Mouse (Mus musculus) granulocyte monocyte progenitor cell, adult 5-6 weeks (primary cell): ENCODE data around the gene Fthl17a. TPM values are rescaled to one million over a fixed set of nuclear protein-coding genes. Genes with fewer than 3 reads are reported as not detected.

Experiments used
- ATAC-seq: replicated peaks from 2 replicates; pipeline ENCODE4 v1.8.0; 2016; ENCODE audit warnings: mild to moderate bottlenecking, moderate TSS enrichment, inconsistent platforms; ENCODE audit not compliant: poor library complexity, severe bottlenecking
- total RNA-seq, 2 experiments: library from RNA; stranded (forward) in 1 of 2; stranded (reverse) in 1 of 2; fragments of 200-712, 200-1000 nt in 1 of 2; fragments of >200 nt in 1 of 2; fragmentation: Nextera tagmentation in 1 of 2; gene quantifications; 2 replicates each; pipeline ENCODE4 v1.2.3; 2014 to 2017

The Fthl17a gene
- not detected in 2 replicates for total RNA-seq (2014; fragmentation: Nextera tagmentation)
- total RNA-seq (2017), result not detected in 2 replicates

DNA sequence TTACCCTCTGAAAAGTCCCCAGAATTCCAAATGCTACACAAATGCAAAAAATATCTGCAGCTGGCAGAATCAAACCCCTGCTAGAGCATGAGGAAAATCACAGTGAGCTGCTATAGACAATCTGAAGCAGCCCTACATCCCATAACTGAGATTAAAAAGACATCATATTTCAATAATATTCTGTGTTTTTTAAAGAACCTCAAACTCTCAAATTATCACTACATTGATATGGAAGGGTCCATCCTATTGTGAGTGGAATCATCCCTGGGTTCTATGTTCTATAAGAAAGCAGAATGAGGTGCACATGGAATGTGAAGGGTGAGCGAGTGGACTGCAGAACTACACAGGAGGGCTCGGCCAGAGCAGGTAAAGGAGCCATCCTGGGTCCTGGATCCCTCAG, at the start of gene Fthl17a:
Gene Fthl17a, plus strand, starts transcription at position 301 of the 400 bp plus-strand sequence.
- ATAC-seq, result no peak

- no peak for ATAC-seq
These were observed 42.5 kb upstream of the Fthl17a start for GRCm38 (mm10) chrX:85207001-85207400.

- ATAC-seq, result peak; percentile 78
These were observed 22.6 kb upstream of the Fthl17a start for GRCm38 (mm10) chrX:85226883-85227282.

GRCm38 (mm10) chrX:85271821-85272220, 22.3 kb downstream of the Fthl17a start:
- ATAC-seq, result no peak

DNA sequence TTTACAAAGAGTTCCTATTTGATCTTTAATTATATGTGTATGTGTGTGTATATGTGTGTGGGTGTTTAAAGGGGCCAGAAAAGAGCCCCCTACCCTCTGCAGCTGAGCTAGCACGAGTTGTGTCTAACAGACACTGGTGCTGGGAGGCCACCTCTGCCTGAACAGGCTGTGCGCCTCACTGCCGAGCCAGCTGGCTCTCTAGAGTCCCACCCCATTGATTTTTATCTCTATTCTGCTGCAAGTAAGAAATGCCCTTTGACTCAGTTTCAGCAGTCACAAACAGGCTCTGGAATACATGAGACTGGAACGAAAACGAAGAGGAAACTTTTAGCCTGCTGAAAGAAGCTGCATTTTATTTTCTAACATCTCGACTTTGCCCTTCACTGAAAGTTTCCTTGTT, 22.8 kb downstream of the Fthl17a start:
- no peak for ATAC-seq

GRCm38 (mm10) chrX:85289846-85290245, 40.4 kb downstream of the Fthl17a start:
- ATAC-seq, result no peak

GRCm38 (mm10) chrX:85292781-85293180, 43.3 kb downstream of the Fthl17a start:
- peak; percentile 75 for ATAC-seq

DNA sequence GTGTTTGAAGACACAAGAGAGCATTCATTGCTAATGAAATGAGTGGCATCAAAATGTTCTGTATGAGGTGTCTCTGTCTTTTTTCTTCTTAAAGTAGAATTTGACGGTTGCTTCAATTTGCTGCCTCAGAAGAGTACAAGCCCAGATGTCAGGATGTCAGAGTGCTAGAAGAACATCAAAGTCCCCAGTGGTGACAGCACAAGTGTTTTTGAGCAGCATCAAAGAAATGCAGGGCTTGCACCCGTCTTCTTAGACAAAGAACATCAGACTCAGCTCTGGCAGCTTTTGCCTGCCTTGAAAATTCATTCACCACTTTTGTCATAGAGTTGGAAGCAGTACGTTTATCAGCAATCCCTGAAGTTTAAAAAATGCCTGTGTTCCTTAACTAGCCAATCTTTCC, 44.5 kb downstream of the Fthl17a start:
- ATAC-seq, result no peak

DNA sequence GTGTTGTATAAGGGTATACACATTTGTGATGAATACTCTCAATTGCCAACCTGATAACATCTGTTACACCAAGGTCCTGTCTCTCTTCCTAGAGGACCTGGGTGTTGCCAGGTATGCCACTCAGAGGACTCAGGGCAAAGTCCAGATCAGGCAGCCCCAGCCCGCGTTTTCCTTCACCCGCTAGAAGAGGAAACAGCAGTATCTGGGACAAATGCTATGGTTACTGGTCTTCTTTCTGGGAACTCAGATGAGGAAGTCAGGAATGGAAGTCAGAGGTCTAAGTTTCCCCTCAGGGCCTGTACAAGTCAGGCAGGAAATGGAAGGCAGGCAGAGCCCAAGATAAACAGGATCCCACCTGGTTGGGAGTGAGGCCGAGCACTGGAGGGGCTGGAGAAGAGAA, 55.2 kb downstream of the Fthl17a start:
- no peak for ATAC-seq

GRCm38 (mm10) chrX:85318576-85318975, 69.1 kb downstream of the Fthl17a start:
- no peak for ATAC-seq

DNA sequence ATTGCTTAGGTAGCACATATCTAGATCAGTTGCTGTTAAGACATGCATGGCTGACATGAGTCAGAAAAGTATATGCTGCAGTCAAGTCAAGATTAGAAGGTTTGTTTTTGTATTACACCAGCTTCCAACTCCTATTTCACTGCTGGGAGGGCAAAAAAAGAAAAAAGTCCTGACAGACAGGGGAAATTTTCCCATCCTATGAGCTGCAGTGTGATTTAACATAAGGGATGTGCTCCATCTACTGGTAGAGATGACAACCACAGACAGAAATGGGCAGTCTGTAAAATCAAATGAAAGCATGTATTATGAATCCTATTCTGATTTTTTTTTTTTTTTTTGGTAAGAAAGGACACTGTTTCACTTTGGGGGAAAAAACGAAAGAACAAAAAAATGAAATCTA, 69.7 kb downstream of the Fthl17a start:
- ATAC-seq, result no peak
